Mouse (Mus musculus): ENCODE data around the gene Iars2.
"Not testable (repeated sequence)": the region's sequence is repeated elsewhere in the genome, so short reads cannot be mapped to it uniquely, and the experiment has no call there.

The Iars2 gene

GRCm38 (mm10) chr1:185333651-185334050 is 4.5 kb upstream of the Iars2 start:
- in situ Hi-C loops (cut with MboI, MseI), result loop anchor here (5.0 kb wide), 1 partner anchor 34 kb away; no protein-coding TSS in a partner anchor

- in situ Hi-C loops (cut with MboI, MseI), result loop anchor here (5.0 kb wide), 1 partner anchor 35 kb away; no protein-coding TSS in a partner anchor
Measured at GRCm38 (mm10) chr1:185331983-185332430, 2.8 kb upstream of the Iars2 start, which contains the start of gene Bpnt1. Bpnt1 (plus strand) TSS chr1:185332149.

- in situ Hi-C loops (cut with MboI, MseI), result loop anchor here (5.0 kb wide), 1 partner anchor 36 kb away; no protein-coding TSS in a partner anchor
Measured at GRCm38 (mm10) chr1:185331364-185331763, 2.2 kb upstream of the Iars2 start.

GRCm38 (mm10) chr1:185329851-185330250 is 655 bp upstream of the Iars2 start:
- in situ Hi-C loops (cut with MboI, MseI), result loop anchor here (5.0 kb wide), 1 partner anchor 37 kb away; no protein-coding TSS in a partner anchor

GRCm38 (mm10) chr1:185327754-185328345 is 1.3 kb downstream of the Iars2 start:
- in situ Hi-C loops (cut with MboI, MseI), result not testable (repeated sequence)

GRCm38 (mm10) chr1:185315846-185316568 is 13.2 kb downstream of the Iars2 start:
- in situ Hi-C loops (cut with MboI, MseI), result no loop called here

- in situ Hi-C loops (cut with MboI, MseI), result no loop called here
Measured at GRCm38 (mm10) chr1:185314546-185314945, 14.7 kb downstream of the Iars2 start.

- in situ Hi-C loops (cut with MboI, MseI), result no loop called here
Measured at GRCm38 (mm10) chr1:185311949-185312348, 17.2 kb downstream of the Iars2 start.

- in situ Hi-C loops (cut with MboI, MseI), result no loop called here
Measured at GRCm38 (mm10) chr1:185308908-185309307, 20.3 kb downstream of the Iars2 start.

- in situ Hi-C loops (cut with MboI, MseI), result no loop called here
Measured at GRCm38 (mm10) chr1:185308334-185308733, 20.9 kb downstream of the Iars2 start.

GRCm38 (mm10) chr1:185307645-185308044 is 21.6 kb downstream of the Iars2 start:
- in situ Hi-C loops (cut with MboI, MseI), result no loop called here

GRCm38 (mm10) chr1:185306836-185307235 is 22.4 kb downstream of the Iars2 start:
- in situ Hi-C loops (cut with MboI, MseI), result no loop called here

- in situ Hi-C loops (cut with MboI, MseI), result loop anchor here (5.0 kb wide), 1 partner anchor 76 kb away; no protein-coding TSS in a partner anchor
Measured at GRCm38 (mm10) chr1:185302816-185303215, 26.4 kb downstream of the Iars2 start.

GRCm38 (mm10) chr1:185298496-185298895 is 30.7 kb downstream of the Iars2 start:
- in situ Hi-C loops (cut with MboI, MseI), result no loop called here

GRCm38 (mm10) chr1:185296850-185297249 is 32.3 kb downstream of the Iars2 start:
- in situ Hi-C loops (cut with MboI, MseI), result no loop called here

- in situ Hi-C loops (cut with MboI, MseI), result no loop called here
Measured at GRCm38 (mm10) chr1:185292646-185293360, 36.4 kb downstream of the Iars2 start.

- in situ Hi-C loops (cut with MboI, MseI), result no loop called here
Measured at GRCm38 (mm10) chr1:185291336-185291735, 37.9 kb downstream of the Iars2 start.

GRCm38 (mm10) chr1:185289231-185289630 is 40.0 kb downstream of the Iars2 start:
- in situ Hi-C loops (cut with MboI, MseI), result no loop called here

- in situ Hi-C loops (cut with MboI, MseI), result no loop called here
Measured at GRCm38 (mm10) chr1:185287066-185287465, 42.1 kb downstream of the Iars2 start.

GRCm38 (mm10) chr1:185285171-185285570 is 44.0 kb downstream of the Iars2 start:
- in situ Hi-C loops (cut with MboI, MseI), result no loop called here

GRCm38 (mm10) chr1:185284740-185285139 is 44.5 kb downstream of the Iars2 start:
- in situ Hi-C loops (cut with MboI, MseI), result loop anchor here (5.0 kb wide), 1 partner anchor 98 kb away; no protein-coding TSS in a partner anchor

- in situ Hi-C loops (cut with MboI, MseI), result loop anchor here (5.0 kb wide), 1 partner anchor 99 kb away; no protein-coding TSS in a partner anchor
Measured at GRCm38 (mm10) chr1:185283247-185283646, 45.9 kb downstream of the Iars2 start.
